Mouse (Mus musculus): Measurements from ENCODE around the gene Ptgs1.

The Ptgs1 gene

DNA sequence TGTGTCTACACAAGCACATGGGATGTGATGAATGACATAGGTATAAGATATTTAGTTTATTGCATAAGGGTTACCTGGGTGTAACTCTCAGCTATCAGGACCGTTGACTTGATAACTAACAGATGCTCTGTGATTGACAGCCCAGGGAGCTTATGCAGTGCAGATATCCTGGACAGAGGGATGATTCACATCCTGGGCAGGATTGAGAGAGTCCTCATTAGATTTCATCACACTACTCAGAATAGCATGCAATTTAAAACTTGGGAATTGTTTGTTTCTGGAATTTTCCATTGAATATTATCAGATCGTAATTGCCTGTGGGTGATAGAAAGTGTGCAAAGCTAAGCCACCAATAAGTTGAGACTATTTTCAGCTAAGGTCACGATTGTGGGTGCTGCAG lies 17.7 kb downstream of the Ptgs1 start:
- DNase-seq (ENCODE audit: low spot score in 2 of 2), result no peak

DNA sequence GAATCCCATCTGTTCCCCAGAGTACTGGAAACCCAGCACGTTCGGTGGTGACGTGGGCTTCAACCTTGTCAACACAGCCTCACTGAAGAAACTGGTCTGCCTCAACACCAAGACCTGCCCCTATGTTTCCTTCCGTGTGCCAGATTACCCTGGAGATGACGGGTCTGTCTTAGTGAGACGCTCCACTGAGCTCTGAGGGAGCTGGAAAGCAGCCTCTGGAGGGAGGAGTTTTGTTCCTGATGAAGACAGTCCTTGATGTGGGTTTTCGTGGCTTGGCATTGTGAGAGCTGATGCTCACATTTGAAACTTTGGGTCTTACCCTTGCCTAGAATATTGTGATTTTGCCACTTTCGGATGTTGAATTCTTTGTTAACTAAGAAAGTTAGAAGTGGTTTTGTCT lies 20.9 kb downstream of the Ptgs1 start:
- DNase-seq (ENCODE audit: low spot score in 2 of 2), result no peak

DNA sequence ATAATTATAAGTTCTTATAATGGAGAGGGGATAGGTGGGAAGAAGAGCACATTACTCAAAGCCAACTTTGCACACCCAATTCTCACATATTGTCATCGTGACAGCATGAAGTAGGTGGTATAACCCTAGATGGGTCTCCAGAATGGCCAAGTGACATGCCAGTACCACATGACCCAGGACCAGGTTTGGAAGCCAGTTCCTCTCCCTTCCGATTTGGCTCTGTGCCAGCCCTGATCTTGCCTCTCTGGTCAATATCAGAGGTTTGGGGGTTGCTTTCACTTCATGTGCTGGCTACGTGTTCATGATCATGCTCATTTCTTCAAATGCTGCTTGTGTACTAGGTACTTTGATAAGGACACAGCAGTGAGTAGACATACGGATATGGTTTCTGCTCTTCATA lies 22.3 kb downstream of the Ptgs1 start:
- DNase-seq (ENCODE audit: low spot score in 2 of 2), result no peak

DNA sequence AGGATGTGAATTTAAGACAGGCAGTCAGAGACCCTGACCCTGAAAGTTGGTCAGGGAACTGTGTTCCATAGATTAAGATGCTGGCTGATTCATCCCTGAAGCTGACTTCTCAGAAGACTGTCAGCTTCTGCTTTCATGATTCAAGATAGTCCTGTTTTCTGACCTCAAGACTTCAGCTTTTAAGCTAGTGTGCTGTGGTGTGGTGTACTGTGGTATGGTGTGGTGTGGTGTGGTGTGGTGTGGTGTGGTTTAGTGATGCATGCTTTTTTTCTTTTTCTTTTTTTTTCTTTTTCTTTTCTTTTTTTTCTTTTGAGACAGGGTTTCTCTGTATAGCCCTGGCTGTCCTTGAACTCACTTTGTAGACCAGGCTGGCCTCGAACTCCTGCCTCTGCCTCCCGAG lies 24.2 kb downstream of the Ptgs1 start:
- DNase-seq (ENCODE audit: low spot score in 2 of 2), result no peak

DNA sequence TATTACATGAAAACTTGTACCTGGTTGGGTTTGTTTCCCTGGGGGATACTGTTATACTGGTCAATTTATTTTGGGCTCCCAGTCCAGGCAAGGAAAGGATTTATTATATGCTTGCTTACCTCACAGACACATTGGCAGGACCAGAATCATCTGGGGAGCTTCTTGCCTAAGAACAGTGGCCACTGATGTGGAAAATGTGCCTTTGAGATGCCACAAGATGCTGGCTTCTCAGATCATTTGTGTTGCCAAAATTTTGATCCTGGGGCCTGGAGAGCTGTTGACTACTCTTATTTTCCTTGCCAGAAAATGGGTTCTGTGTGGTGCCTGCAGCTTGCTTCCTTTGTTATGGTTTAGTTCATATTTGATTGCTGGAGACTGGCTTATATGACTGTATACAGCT lies 26.7 kb downstream of the Ptgs1 start:
- DNase-seq (ENCODE audit: low spot score in 2 of 2), result no peak

DNA sequence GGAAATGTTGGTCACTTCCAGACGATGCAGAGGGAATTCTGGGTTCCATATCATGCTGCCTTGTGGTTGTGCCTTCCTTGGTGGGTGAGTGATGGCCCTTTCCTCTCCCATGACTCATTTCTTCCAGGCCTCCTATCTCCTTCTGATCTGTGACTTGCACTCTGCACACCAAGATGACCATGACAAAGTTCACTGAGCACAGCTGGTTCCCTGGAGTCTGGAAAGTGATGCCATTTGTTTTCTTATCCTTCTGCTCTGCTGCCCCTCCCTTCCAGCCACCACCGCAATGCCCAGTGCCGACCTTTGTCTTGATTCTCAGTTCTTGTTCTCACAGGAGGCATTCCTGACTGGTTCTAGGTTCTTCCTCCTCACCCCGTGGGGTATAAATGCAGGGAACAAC lies 29.2 kb downstream of the Ptgs1 start:
- DNase-seq (ENCODE audit: low spot score in 2 of 2), result no peak

DNA sequence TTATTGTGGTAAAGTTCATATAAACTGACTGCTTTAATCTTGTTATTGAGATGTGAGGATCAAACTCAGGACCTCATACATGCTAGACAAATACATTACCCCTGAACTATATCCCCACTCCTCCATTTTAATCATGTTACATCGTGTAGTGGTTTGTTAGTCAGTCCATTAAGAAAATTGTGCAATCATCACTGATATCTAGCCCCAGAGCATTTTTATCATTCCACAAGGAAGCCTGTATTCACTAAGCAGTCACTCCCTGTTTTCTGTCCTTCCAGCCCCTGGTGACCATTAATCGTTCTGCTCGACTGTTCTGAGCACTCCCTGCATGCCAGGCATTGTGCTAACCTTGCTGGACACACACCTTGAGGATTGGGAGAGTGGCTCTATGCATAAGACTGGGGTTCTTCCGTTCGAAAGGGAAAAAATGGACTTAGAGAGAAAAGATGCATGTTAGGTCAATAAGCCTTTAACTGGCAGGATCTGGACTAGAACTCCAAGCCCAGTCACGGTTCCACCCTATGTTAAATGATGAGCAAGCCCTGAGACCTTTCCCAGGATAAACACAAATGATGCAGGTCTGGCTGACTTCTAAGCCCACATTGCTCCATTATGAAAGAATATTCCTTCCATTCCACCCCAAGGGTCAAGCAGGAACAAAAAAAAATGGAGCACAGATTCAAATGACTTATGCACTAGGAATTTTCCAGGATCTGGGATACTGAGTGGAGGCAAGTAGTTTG lies 29.7 kb downstream of the Ptgs1 start:
- no peak for DNase-seq (ENCODE audit: low spot score in 2 of 2)

DNA sequence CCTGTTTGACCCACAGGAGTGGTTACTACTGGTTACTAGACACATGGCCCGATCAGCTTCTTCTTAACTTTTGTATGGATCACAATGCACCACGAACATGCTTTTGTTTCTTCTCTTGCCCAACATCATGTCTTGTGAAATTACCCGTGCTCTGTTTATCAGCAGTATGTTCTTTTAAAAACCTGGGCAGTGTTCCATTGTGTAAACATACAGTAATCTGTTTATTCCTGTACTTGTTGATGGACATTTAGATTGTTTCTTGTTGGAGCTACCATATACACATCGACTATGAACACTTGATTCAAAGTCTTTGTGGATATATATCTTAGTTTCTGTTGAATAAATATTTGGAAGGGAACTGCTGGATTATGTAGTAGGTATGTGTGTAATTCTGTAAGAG lies 31.8 kb downstream of the Ptgs1 start:
- no peak for DNase-seq (ENCODE audit: low spot score in 2 of 2)

DNA sequence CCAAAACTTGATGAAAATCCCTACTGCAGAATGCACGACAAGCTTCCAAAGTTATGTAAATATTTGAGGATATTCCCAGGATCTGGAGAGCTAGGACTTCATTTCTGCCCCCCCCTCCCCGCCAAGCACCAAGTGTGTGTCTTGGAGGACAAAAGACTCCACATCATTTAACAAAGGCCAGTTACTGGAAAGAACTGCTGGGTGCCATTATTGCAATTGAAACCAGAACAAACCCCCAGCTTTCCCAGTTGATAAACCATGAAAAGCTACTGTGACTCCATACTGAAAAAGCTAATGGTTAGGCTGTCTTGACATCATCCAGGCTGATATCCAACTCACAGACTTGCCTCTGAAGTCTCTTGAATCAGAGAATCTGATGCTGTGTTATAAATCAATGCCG lies 39.2 kb downstream of the Ptgs1 start:
- no peak for DNase-seq (ENCODE audit: low spot score in 2 of 2)

DNA sequence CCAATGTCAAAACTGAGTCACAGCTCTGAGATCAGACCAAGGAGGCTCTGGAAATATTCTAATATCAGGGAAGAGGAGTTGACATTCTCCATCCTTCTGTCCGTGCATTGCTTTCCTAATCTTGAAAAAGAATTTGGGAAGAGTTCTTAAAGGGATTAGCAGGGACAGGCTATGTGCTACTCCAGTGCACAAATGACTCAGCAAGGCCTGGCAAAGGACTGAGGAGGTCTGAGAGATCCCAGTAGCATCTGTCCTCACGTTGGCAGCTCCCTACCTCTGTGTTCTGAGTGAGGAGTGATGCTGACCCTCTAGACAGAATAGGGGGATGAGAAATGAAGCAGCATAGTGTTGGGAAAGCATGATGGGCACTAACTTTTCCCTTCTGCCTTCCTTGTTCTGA lies 40.0 kb downstream of the Ptgs1 start:
- DNase-seq (ENCODE audit: low spot score in 2 of 2), result no peak

DNA sequence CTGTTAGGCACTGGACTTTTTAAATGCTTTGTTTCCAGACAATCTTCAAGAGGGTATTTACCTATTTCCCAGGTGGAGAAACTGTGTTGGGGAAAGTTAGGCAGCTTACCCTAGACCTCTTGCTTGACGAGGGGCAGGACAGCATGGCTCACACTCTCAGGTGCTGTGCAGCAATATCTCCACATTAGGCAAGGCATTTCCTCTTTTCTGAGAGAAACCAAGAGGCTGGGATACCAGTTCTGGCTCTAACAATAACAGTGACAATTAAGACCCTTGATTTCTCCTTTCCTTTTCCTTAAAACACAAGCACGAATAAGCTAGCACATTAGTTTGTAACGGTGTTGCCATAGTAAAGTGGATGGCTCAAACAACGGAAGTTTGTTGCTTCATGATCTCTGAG lies 40.9 kb downstream of the Ptgs1 start:
- no peak for DNase-seq (ENCODE audit: low spot score in 2 of 2)

DNA sequence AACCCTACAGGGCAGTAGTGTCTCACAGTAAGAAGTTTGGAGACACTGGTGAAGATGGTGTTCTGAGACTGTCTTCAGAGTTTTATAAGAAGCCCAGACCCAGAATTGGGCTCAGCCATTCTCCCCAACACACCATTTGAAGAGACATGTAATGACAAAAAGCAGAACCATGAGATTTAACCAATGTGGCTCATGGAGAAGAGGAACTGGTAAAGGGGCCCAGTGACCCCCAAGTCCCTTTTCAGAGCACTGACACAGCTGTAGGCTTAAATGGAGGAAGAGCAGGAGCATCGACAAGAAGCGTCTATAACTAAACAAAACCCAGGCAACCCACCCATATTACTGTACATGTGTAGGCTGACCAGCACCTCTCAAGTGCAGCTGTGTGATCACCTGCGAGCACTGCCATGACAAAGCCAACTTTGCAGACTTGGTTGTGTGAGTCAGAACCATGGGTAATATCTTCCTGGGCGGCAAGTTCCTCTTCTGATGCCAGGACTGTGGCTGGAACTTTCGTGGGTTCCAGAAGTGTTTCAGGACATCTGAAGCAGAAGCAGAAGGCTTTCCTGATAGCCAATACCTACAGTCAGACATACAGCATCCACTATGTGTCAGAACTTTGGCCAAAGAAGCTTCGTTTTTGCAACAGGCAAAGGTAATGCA lies 42.2 kb downstream of the Ptgs1 start:
- DNase-seq (ENCODE audit: low spot score in 2 of 2), result no peak

DNA sequence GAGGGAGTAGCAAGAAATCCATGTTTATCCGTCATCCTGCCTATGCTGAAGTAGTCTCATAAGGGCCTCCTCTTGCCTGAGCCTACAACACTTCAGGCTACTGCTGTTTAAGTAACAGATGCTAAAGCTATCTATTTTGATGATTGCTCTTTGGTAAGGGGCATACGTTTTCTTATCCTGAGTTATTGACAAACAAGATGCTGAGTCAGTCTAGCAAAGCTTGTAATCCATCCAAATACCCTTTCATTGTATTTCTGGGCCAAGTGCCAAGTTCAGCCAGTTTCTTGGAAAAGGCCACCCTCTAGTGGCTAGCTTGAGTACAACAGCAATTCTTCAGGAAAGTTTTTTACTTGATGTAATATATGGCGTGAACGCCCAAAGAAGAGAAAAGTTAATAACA lies 46.2 kb downstream of the Ptgs1 start:
- peak; percentile 65 to 72 for DNase-seq (ENCODE audit: low spot score in 2 of 2)

DNA sequence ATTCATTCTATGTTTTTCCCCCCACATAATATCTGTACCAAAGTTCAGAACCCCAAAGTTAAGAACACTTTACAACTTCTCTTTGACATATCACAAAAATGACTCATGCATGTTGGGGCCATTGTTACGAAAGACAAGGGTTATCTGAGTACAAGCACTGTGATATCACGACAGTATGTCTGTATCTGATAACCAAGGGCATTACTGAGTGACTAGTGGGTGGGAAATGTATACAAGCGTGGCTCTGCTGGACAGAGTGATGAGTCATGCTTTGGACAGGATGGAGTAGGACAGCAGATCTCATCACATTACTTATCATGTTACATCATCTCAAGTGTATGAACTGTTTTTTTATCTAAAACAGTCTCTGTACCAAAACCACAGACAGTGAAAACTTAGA lies 48.5 kb downstream of the Ptgs1 start:
- DNase-seq (ENCODE audit: low spot score in 2 of 2), result no peak

DNA sequence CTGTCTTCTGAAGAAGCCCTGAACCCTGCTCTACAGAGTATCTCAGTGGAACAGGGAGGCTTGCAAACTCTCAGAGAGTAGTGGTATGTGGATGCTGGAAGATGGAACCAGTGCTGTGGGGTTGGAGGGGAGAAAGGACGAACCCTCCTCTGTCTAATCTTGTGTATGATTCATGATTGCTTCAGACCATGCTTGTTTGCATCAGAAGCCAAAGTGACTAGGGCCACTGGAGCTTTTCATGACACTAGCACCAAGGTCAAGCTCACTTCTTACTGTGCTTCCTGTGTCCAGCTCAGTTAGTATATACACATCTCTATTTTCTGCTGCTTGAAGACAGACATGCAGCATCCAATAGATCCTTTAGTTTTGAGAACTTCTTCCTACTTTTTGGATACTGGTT lies 50.9 kb downstream of the Ptgs1 start:
- no peak for DNase-seq (ENCODE audit: low spot score in 2 of 2)

DNA sequence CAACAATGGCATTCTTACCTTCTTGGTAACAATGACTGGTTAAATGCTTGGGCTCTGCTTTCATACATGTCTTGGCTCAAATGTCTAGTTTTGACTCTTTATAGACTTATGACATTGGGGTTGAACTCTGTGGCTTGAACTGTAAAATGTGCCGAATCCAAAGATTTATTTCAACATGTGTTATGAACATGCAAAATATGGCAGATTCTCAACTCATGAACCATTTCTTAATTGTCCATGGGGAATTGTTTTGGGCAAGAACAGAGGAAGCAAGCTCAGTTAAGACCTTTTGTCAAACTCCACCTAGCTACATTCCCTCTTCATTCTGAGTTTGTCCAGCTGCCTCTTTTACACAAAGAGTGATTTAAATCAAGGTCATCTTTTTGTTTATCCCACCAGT lies 52.1 kb downstream of the Ptgs1 start:
- DNase-seq (ENCODE audit: low spot score in 2 of 2), result no peak

Data from right cerebral cortex, adult 2 months (tissue).